Mouse (Mus musculus): ENCODE measurements at regions not wholly inside any gene's neighbourhood (a gene's known extent, or its start where the extent isn't known, plus 50 kb on each side); places are given as distances from the start of the nearest gene placed in this dataset.

DNA sequence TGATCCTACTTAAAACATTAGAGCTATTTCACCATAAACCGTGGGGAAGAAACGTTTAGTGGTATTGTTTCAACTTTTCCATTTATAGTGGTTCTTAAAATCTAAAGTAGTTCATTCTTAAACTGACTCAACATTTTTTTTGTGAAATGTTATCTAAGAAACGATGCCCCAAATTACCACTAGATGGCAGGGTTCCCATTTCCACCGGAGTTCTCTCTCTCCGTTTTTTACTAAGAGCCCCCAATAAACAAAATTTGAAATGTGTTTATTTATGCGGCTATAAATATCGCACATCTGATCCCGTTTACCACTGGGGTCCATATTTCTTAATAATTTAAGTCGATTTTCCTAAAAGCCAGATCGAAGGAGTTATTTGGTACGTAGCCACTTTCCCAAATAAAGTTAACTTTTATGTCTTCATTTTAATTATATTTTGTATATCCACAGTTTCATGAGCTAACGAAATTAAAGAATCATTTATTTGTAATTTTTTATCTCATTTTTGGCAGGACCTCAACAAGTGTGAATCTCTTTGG, 586.5 kb upstream of the Lcorl start:
- TF ChIP-seq POLR2A (IDR thresholded peaks at IDR 0.05; ENCODE audit: borderline replicate concordance, low read depth, low read length): no peak
- TF ChIP-seq CTCF (IDR thresholded peaks at IDR 0.05; ENCODE audit: low read depth, low read length): no peak
